Mouse (Mus musculus) spleen, postnatal 4 days (tissue): Measurements from ENCODE around the gene G3bp2.

Source experiments
- DNase-seq, 2 experiments: peaks; one replicate each; pipeline ENCODE4 v3.0.0; 2022; ENCODE audit warnings: low spot score in 2 of 2

Gene G3bp2

DNA sequence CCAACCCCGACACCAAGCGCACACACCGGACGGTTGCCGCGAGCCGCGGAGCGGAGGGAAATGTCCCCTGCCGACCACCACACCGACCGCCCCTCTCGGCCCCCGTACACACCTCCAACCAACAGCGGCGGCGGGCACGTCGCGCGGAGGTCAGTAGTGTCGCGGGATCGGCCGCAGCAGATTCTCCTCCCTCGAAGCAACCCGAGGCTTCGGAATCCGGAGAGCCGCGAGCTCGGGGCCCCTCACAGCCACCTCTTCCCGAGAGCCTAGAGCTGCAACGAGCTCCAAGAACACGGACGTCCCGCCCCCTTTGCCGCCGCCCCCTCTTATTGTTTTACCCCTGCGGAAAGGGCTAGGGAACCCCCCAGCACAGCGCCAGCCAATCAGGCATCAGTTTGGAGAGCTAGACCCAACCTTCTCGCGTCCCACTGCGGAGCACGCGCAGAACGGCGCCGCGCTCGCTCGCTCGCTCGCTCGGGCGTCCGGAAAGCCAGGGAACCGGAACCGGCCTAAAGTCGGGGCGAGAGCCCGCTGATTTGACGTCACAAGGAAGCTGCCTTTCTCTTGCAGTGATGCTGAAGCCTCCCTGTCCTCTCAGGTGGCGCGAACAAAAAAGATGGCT is at the start of gene G3bp2:
TSS of gene G3bp2 (minus strand) at position 303 of the 622 bp plus-strand sequence.
- peak; percentile 94 to 96 for DNase-seq

DNA sequence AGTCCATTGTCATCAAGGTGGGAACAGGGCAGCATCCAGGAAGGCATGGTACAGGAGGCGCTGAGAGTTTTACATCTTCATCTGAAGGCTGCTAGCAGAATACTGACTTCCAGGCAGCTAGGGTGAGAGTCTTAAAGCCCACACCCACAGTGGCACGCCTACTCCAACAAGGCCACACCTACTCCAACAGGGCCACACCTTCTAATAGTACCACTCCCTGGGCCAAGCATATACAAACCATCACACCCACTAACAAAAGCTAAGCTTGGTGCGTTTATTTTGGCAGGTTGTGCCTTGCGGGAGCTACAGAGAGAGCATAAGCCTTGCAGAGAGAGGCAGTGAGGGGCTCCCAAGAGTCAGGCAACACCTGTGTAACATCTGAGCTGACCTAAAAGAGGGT is 49.5 kb upstream of the G3bp2 start:
- DNase-seq = peak in 1 of 2 experiments; percentile 38

- DNase-seq = no peak
These were observed 48.6 kb upstream of the G3bp2 start for GRCm38 (mm10) chr5:92132127-92132526.

DNA sequence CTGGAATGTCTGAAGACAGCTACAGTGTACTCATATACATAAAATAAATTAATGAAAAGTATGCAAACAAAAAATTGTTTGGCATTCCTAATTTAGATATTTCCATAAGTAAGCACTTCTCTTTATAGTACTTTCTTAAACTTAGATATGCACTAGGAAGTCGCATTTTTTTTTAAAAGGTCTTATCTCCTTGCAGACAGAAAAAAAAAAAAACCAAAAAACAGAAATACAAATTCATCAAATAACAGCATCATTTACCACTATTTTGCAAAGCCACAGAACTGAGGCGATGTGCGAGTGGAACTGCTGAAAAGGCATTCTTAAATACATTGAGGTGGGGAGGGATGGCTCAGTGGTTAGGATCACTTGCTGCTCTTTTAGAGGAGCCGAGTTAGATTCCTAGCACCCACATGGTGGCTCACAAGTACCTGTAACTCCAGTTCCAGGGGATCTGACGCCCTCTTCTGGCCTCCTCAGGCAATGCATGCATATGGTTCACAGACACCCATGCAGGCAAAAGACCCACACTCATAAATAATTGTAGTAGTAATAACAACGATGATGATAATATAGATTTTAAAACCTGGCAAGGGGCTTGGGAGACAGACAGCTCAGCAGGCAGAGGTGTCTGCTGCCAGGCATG is 46.6 kb upstream of the G3bp2 start:
- DNase-seq = no peak

- DNase-seq = no peak
These were observed 45.8 kb upstream of the G3bp2 start for GRCm38 (mm10) chr5:92129321-92129768.

GRCm38 (mm10) chr5:92128570-92128969 is 45.1 kb upstream of the G3bp2 start:
- peak; percentile 88 for DNase-seq

- no peak for DNase-seq
These were observed 44.2 kb upstream of the G3bp2 start for GRCm38 (mm10) chr5:92127751-92128150.

DNA sequence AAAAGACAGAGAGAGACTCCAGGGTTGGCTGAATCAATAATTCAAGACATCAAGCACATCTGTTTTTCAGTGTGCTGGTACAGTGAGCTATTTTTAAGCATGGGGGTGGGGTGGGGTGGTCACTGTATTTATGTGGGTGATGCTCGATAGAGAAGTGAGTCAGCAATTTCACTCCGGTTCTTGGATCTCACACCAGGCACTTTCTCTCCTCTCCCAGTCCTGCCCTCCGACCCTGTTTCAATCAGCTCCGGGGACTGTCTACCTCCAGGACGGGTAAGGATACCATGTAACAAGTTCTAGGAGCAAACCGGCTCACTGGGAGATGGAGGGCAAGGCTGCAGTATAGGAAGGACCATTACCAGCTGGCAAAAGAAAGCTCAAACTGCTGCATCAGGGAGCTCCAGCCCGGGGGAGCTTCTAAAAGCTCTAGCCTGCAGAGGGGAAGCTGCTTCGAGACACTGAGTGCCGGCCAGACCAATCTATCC is 43.7 kb upstream of the G3bp2 start:
- peak; percentile 52 to 72 for DNase-seq

- DNase-seq = no peak
These were observed 41.9 kb upstream of the G3bp2 start for GRCm38 (mm10) chr5:92125446-92125845.

DNA sequence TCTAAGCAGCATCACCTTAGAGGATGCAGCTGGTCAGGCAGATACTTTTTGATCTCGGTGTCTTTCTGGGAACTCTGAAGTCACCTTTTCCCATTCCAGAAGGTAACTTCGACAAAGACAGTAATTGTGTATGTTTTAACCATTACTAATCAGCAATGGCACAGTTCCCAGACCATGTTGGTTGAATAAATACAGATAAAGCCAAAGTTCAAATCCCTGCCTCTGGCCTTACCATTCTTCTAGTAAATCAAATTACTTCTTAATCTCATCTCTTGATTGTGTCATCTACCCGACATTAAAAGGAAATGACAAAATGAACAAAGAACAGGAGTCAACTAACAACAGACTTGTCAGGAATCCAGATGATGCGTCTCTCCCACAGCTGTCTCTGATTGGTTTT is 38.1 kb upstream of the G3bp2 start:
- no peak for DNase-seq

GRCm38 (mm10) chr5:92117823-92118403 is 34.4 kb upstream of the G3bp2 start:
- peak; percentile 38 to 77 for DNase-seq

DNA sequence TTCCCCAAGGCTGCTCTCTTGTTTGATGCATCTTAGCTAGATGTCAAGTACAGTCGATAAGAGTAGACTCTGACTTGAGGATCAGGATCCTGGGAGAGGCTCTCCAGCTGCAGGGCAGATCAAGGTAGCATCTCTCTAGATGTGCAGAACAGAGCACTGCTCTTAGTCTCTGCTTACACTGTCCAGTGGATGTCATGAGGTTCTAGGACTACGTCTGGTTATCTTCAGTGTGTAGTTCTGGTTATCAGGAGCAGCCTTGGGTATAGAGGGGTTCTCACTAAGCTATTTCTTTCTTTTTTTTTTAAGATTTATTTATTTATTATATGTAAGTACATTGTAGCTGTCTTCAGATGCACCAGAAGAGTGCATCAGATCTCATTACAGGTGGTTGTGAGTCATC is 31.4 kb upstream of the G3bp2 start:
- DNase-seq = no peak

DNA sequence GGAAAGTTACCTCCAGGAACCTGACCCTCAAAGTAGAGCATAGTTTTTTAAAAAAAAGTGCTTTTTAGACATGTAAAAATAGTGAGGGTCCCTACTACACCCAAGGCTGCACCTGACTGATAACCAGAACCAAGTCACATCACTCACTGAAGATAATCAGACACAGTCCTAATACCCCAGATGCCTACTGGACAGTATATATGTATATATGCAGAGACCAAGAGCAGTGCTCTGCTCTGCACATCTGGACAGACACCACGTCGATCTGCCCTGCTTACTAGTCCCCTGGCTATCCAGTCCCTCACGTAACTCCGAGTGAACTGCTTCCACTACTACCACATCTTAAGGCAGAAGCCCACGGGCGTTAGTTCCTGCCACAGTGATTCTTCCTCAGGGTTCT is 30.7 kb upstream of the G3bp2 start:
- no peak for DNase-seq

- DNase-seq = no peak
These were observed 30.0 kb upstream of the G3bp2 start for GRCm38 (mm10) chr5:92113484-92113883.

DNA sequence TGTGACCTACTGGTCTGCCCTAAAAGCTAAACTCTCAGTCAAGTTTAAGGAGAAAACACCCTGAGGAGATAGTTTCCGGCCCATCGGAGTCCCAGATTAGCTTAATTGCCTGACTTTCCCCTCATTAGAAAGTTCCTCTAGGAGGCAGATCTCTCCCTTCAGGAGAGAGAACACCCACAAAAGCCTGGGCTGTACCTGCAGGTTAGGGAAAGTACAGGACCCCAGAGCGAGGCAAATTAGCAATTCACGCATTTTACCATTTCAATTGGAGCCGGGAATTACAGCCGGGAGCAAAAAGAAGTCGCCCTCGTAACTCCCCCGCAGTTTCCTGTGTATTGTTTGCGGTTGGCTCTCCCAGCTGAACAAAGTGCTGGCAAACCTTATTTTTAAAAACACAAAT is 29.1 kb upstream of the G3bp2 start:
- no peak for DNase-seq

DNA sequence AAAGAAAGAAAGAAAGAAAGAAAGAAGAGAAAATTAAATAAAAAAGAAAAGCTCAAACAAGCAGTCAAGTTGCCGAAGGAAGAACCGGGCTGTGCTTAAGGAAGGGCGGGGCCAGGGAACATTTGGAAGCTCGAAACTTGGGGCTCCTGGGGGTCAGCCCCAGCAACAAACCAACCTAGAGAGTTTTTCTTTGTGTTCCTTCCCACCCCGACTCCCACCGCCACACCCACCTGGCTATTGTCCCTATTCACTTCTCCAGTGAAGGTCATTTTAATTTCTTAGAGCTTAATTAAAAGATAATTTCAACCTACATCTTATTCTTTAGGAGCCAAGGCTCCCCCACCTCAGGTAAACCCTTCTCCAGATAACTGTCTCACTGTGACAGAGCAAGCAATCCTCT is 28.7 kb upstream of the G3bp2 start:
- no peak for DNase-seq

GRCm38 (mm10) chr5:92110818-92111355 is 27.4 kb upstream of the G3bp2 start:
- DNase-seq = no peak

DNA sequence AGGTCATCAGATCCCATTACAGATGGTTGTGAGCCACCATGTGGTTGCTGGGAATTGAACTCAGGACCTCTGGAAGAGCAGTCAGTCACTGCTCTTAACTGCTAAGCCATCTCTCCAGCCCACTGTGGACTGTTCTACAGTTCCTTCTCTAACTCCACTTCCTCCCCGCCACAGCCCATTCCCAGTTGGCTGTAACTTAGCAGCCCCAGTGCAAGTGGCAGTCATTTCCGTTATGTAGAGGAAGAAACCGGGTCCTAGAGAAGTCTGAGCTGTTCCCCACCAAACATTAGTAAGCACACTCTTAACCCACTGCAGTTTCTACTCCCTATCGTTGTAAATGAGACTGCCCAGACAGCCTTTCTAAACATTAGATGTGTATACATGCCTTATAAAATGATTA is 23.8 kb upstream of the G3bp2 start:
- DNase-seq = no peak

DNA sequence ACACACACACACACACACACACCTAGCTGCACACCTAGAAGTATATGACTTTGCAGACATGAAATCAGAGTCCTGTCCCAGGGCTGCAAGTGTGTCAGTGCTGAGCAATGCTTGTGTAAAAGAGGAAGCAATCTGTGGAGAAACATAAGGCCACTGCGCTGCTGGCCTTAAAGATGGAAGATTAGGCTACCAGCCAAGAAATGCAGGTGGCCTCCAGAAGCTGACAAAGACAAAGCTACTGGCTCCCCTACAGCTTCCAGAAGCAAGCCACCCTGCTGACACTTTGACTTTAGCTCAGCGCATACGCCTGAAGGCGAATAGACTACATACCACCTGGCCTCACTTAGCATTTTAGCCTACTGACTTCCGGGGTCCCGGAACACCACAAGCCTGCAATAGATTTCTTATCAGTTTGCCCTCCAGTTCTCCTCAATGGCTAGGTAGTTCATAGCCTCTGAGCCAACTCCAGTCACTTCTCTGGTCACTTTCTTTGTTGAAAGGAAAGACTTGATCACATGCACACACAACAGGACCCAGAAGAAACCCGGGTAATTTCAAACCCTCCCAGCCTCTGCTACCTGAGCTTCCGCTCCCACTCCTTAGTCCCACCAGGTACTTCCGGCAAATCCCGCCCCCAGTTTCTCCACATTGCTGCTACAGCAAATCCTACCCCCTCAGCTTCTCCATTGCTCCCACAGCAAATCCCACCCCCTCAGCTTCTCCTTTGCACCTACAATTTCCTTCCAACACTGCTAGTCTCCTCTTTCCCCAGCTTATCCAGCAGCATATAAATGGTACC is 23.0 kb upstream of the G3bp2 start:
- DNase-seq = no peak

- no peak for DNase-seq
These were observed 20.4 kb upstream of the G3bp2 start for GRCm38 (mm10) chr5:92103816-92104415.

GRCm38 (mm10) chr5:92103062-92103461 is 19.5 kb upstream of the G3bp2 start:
- DNase-seq = no peak

- no peak for DNase-seq
These were observed 18.1 kb upstream of the G3bp2 start for GRCm38 (mm10) chr5:92101601-92102000.
